Mouse (Mus musculus): ENCODE measurements around the gene S100a6. TPM values are rescaled to one million over a fixed set of nuclear protein-coding genes. Genes with fewer than 3 reads are reported as not detected.

S100a6 gene
- polyA plus RNA-seq, 1 experiment from 2014 or later = 22.2 TPM

GRCm38 (mm10) chr3:90603623-90604022, 9.1 kb upstream of the S100a6 start, which contains the start of gene S100a4:
S100a4 (plus strand) TSS chr3:90603771.
- Histone ChIP-seq H3K4me1 (peaks cover 10% of the 10 kb centered on the region; the same call in 1 of the 2 replicates), H3K36me3 (replicated peaks) (no peaks in the 10 kb centered on the region), H3K4me3 (replicated peaks) (no peak within 1 kb of the TSS), H3K27me3 (no peaks in the 10 kb centered on the region), H3K9me3 (no peaks in the 10 kb centered on the region), H3K4me2 (no peak within 1 kb of the TSS), H3K9ac (no peak within 1 kb of the TSS), H3K27ac (peak within 1 kb of the TSS; percentile 50; the same call in 1 of the 2 replicates)
- 79% methylated on average over 3 of the region's 3 CpGs for WGBS
- no peak for ATAC-seq (ENCODE audit: low FRiP score)

- WGBS = 49% methylated on average over 4 of the region's 4 CpGs
- peak overlapping the region; percentile 50; the same call in 1 of the 2 replicates for H3K27ac ChIP-seq
- no peaks in the 10 kb centered on the region for H3K36me3 ChIP-seq (replicated peaks)
- H3K9ac ChIP-seq = no peak overlapping the region
- H3K27me3 ChIP-seq = no peaks in the 10 kb centered on the region
- peaks cover 10% of the 10 kb centered on the region; the same call in 1 of the 2 replicates for H3K4me1 ChIP-seq
- H3K4me3 ChIP-seq (replicated peaks) = no peak overlapping the region
- H3K4me2 ChIP-seq = no peak overlapping the region
- ATAC-seq (ENCODE audit: low FRiP score) = peak; percentile 81; the same call in 1 of the 2 replicates
- H3K9me3 ChIP-seq = no peaks in the 10 kb centered on the region
These were observed 8.3 kb upstream of the S100a6 start for GRCm38 (mm10) chr3:90604416-90604815.

- Histone ChIP-seq H3K4me2 (no peak overlapping the region), H3K9me3 (no peaks in the 10 kb centered on the region), H3K4me3 (replicated peaks) (no peak overlapping the region), H3K36me3 (replicated peaks) (no peaks in the 10 kb centered on the region), H3K27me3 (0 out of 2 replicates have a peak, but pooled peaks cover 2% of the 10 kb centered on the region), H3K9ac (no peak overlapping the region), H3K4me1 (peaks cover 10% of the 10 kb centered on the region; the same call in 1 of the 2 replicates), H3K27ac (no peak overlapping the region; the same call in 1 of the 2 replicates)
- ATAC-seq (ENCODE audit: low FRiP score) = no peak
- 79% methylated on average over 3 of the region's 3 CpGs for WGBS
These were observed 7.6 kb upstream of the S100a6 start for GRCm38 (mm10) chr3:90605049-90605448.

GRCm38 (mm10) chr3:90605736-90606135, 6.9 kb upstream of the S100a6 start:
- no peaks in the 10 kb centered on the region for H3K36me3 ChIP-seq (replicated peaks)
- H3K27me3 ChIP-seq = 0 out of 2 replicates have a peak, but pooled peaks cover 2% of the 10 kb centered on the region
- H3K9ac ChIP-seq = no peak overlapping the region
- no peaks in the 10 kb centered on the region for H3K9me3 ChIP-seq
- ATAC-seq (ENCODE audit: low FRiP score) = no peak
- WGBS = 91% methylated on average over 2 of the region's 2 CpGs
- no peak overlapping the region for H3K27ac ChIP-seq
- H3K4me3 ChIP-seq (replicated peaks) = no peak overlapping the region
- no peak overlapping the region for H3K4me2 ChIP-seq
- H3K4me1 ChIP-seq = peaks cover 10% of the 10 kb centered on the region; the same call in 1 of the 2 replicates

- no peak overlapping the region for H3K4me3 ChIP-seq (replicated peaks)
- H3K9me3 ChIP-seq = no peaks in the 10 kb centered on the region
- no peak overlapping the region for H3K9ac ChIP-seq
- no peak for ATAC-seq (ENCODE audit: low FRiP score)
- H3K27ac ChIP-seq = no peak overlapping the region
- H3K4me2 ChIP-seq = no peak overlapping the region
- peaks cover 10% of the 10 kb centered on the region; the same call in 1 of the 2 replicates for H3K4me1 ChIP-seq
- 81% methylated on average over 6 of the region's 6 CpGs for WGBS
- 0 out of 2 replicates have a peak, but pooled peaks cover 2% of the 10 kb centered on the region for H3K27me3 ChIP-seq
- H3K36me3 ChIP-seq (replicated peaks) = no peaks in the 10 kb centered on the region
These were observed 6.5 kb upstream of the S100a6 start for GRCm38 (mm10) chr3:90606185-90606584.

- Histone ChIP-seq H3K4me3 (replicated peaks) (no peak overlapping the region), H3K36me3 (replicated peaks) (no peaks in the 10 kb centered on the region), H3K9me3 (no peaks in the 10 kb centered on the region), H3K4me1 (peaks cover 10% of the 10 kb centered on the region; the same call in 1 of the 2 replicates), H3K9ac (no peak overlapping the region), H3K4me2 (no peak overlapping the region), H3K27me3 (peaks cover 8% of the 10 kb centered on the region; the same call in 1 of the 2 replicates), H3K27ac (no peak overlapping the region)
- no peak for ATAC-seq (ENCODE audit: low FRiP score)
- WGBS = 89% methylated on average over 3 of the region's 3 CpGs
These were observed 5.3 kb upstream of the S100a6 start for GRCm38 (mm10) chr3:90607361-90607760.

- H3K27ac ChIP-seq = no peak within 1 kb of the TSS
- 64% methylated on average over 3 of the region's 3 CpGs for WGBS
These were observed 4.5 kb upstream of the S100a6 start, which contains the start of gene S100a5 for GRCm38 (mm10) chr3:90608223-90608622. S100a5 (plus strand) TSS chr3:90608523.

GRCm38 (mm10) chr3:90609102-90609501, 3.6 kb upstream of the S100a6 start:
- Histone ChIP-seq H3K4me1 (peaks cover 16% of the 10 kb centered on the region), H3K9ac (no peak overlapping the region), H3K4me2 (no peak overlapping the region), H3K27me3 (peaks cover 20% of the 10 kb centered on the region), H3K27ac (no peak overlapping the region), H3K4me3 (replicated peaks) (no peak overlapping the region), H3K36me3 (replicated peaks) (no peaks in the 10 kb centered on the region), H3K9me3 (no peaks in the 10 kb centered on the region)
- no peak for ATAC-seq (ENCODE audit: low FRiP score)

More at GRCm38 (mm10) chr3:90608223-90608622, 4.5 kb upstream of the S100a6 start, which contains the start of gene S100a5:
- Histone ChIP-seq H3K4me1 (peaks cover 16% of the 10 kb centered on the region), H3K4me2 (no peak within 1 kb of the TSS), H3K27me3 (peaks cover 11% of the 10 kb centered on the region), H3K9ac (no peak within 1 kb of the TSS), H3K36me3 (replicated peaks) (no peaks in the 10 kb centered on the region), H3K4me3 (replicated peaks) (no peak within 1 kb of the TSS), H3K9me3 (no peaks in the 10 kb centered on the region)
- ATAC-seq (ENCODE audit: low FRiP score) = no peak

GRCm38 (mm10) chr3:90611494-90611893, 1.2 kb upstream of the S100a6 start:
- 92% methylated on average over 3 of the region's 3 CpGs for WGBS
- Histone ChIP-seq H3K27me3 (peaks cover 21% of the 10 kb centered on the region), H3K4me2 (no peak overlapping the region), H3K4me1 (peaks cover 6% of the 10 kb centered on the region), H3K4me3 (replicated peaks) (no peak overlapping the region), H3K27ac (no peak overlapping the region), H3K9ac (no peak overlapping the region), H3K36me3 (replicated peaks) (no peaks in the 10 kb centered on the region), H3K9me3 (no peaks in the 10 kb centered on the region)
- no peak for ATAC-seq (ENCODE audit: low FRiP score)

- no peaks in the 10 kb centered on the region for H3K36me3 ChIP-seq (replicated peaks)
- H3K9ac ChIP-seq = no peak overlapping the region
- peaks cover 6% of the 10 kb centered on the region for H3K4me1 ChIP-seq
- no peaks in the 10 kb centered on the region for H3K9me3 ChIP-seq
- no peak overlapping the region for H3K4me3 ChIP-seq (replicated peaks)
- no peak for ATAC-seq (ENCODE audit: low FRiP score)
- H3K4me2 ChIP-seq = no peak overlapping the region
- peaks cover 21% of the 10 kb centered on the region for H3K27me3 ChIP-seq
- WGBS = 62% methylated on average over 4 of the region's 4 CpGs
- no peak overlapping the region for H3K27ac ChIP-seq
These were observed 621 bp upstream of the S100a6 start for GRCm38 (mm10) chr3:90612061-90612460.

GRCm38 (mm10) chr3:90613461-90614147, 922 bp downstream of the S100a6 start:
- no peak overlapping the region for H3K9ac ChIP-seq
- peak overlapping the region; percentile 65 for H3K4me2 ChIP-seq
- no peaks in the 10 kb centered on the region; the same call in 1 of the 2 replicates for H3K9me3 ChIP-seq
- ATAC-seq (ENCODE audit: low FRiP score) = no peak
- H3K27me3 ChIP-seq = peaks cover 21% of the 10 kb centered on the region
- H3K27ac ChIP-seq = no peak overlapping the region
- H3K4me3 ChIP-seq (replicated peaks) = no peak overlapping the region
- WGBS = 73% methylated on average over 7 of the region's 7 CpGs
- peaks cover 6% of the 10 kb centered on the region for H3K4me1 ChIP-seq
- no peaks in the 10 kb centered on the region for H3K36me3 ChIP-seq (replicated peaks)

- 91% methylated on average over 6 of the region's 6 CpGs for WGBS
- no peaks in the 10 kb centered on the region for H3K36me3 ChIP-seq (replicated peaks)
- no peak for ATAC-seq (ENCODE audit: low FRiP score)
These were observed 1.5 kb downstream of the S100a6 start for GRCm38 (mm10) chr3:90614148-90614530.

More at GRCm38 (mm10) chr3:90614148-90614530, 1.5 kb downstream of the S100a6 start:
- Histone ChIP-seq H3K4me3 (replicated peaks) (no peak overlapping the region), H3K9ac (no peak overlapping the region), H3K27me3 (peaks cover 21% of the 10 kb centered on the region), H3K4me2 (no peak overlapping the region), H3K27ac (no peak overlapping the region), H3K9me3 (no peaks in the 10 kb centered on the region; the same call in 1 of the 2 replicates), H3K4me1 (peaks cover 6% of the 10 kb centered on the region)

Data from forebrain, embryonic 12.5 days (tissue).